Mouse (Mus musculus) spleen, embryonic (tissue): ENCODE data around the gene Pcsk2.

Source experiments
- CTCF ChIA-PET: fragments of 350-600 bp; sonication (Branson Sonifier 250); formaldehyde crosslinking; loops from one replicate; lab custom pipeline; 2022; lab: Charles Lee

The Pcsk2 gene

DNA sequence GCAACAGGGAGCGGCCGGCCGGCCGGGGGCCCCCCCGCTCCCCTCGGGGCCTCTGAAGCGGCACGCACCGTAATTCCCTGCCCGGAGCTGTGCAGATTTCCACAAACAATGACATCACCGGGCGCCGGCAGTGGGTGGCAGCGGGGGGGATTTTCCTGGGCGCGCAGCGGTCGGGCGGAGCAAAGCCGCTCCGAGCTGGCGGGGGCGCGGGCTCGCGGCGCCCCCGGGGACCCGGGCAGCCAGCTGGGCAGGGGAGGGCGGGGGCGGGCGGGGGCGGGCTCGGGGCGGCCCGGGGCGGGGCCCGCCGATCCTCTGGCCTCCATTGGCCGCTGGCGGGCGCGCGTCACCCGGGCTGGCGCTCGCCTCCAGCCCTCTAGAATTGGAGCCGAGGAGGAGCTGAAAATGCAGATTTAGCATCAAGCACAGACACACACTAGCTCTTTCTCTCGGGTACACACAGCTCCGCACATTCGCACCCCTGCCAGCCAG, at the start of gene Pcsk2:
Gene Pcsk2 (plus strand): TSS at position 399 of the 489 bp plus-strand sequence.
- CTCF ChIA-PET: no interaction called here

DNA sequence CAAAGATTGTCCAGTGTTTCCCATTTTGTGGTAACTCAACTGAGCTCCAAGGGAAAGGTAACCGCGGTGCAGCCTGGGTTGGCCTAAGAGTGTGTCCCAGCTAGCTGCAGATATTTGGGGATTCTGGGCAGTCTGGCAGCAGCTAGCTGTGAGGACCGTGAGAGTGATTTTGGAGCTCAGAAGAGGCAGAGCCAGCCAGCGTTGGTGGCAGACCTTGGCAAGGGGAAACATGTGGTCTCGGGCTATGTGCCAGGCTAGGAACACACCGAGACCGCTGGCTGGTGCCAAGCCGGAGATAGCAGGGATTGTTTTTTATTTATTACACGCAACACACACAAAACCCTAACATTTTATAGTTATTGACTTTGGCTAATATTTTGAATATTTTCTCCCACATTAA, 45.1 kb upstream of the Pcsk2 start:
- CTCF ChIA-PET: no interaction called here

GRCm38 (mm10) chr2:143501760-143502159, 44.2 kb upstream of the Pcsk2 start:
- CTCF ChIA-PET: no interaction called here

DNA sequence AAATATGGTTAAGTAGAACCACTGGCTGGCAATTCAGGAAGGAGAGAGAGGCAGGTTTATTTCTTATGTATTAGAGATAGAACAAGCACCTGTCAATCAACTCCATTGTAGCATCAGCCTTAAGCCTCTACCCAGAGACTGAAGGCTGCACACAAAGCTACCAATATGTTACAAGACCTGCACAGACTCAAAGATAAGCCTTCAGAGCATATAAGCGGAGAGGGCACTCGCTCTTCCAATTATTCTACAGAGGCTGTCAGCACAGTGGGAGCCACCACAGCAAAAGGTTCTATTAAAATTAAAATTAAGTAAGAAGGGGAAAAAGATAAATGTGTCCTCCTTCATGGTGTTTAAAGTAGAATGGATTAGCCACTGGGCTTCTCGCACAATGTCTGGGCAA, 43.8 kb upstream of the Pcsk2 start:
- CTCF ChIA-PET: no interaction called here

DNA sequence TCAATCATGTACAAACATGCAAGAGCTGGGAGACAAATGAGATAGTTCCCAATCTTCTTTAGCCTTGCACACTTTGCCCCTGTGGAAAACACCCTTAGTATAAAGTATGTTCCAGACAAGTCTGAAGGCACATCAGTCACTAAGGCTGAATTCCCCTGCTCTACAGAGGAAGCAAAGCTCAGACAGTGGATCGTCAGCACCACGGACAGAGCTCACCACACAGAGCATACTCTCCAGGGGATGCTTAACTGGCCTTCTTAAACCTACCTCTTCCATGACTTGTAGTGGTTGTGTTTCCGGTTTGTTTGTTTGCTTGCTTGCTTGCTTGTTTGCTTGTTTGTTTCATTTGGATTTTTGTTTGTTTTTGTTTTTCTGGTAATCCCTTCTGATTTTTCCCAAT, 9.5 kb upstream of the Pcsk2 start:
- CTCF ChIA-PET: no interaction called here

DNA sequence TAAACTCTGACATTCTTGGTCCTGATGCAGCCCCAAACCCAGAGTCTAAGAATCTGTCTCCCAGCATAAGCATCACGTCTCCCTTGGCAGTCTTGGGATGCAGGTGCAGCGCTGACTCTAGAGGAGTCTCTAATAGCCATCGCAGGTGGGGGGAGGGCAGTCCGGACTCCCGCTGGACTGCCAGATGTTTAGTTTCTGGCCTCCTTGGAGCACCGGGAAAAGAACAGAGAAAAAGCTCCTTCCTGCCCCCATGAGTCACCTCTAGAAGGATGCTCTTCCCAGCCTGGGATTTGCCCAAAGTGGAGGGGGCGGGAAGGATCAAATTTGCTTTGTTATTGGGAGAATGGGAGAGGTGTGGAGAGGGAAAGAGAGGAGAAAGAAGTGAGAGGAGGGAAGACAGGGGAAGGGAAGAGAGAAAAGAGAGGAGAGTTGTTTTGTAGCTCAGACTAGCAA, 631 bp upstream of the Pcsk2 start:
- CTCF ChIA-PET: no interaction called here

DNA sequence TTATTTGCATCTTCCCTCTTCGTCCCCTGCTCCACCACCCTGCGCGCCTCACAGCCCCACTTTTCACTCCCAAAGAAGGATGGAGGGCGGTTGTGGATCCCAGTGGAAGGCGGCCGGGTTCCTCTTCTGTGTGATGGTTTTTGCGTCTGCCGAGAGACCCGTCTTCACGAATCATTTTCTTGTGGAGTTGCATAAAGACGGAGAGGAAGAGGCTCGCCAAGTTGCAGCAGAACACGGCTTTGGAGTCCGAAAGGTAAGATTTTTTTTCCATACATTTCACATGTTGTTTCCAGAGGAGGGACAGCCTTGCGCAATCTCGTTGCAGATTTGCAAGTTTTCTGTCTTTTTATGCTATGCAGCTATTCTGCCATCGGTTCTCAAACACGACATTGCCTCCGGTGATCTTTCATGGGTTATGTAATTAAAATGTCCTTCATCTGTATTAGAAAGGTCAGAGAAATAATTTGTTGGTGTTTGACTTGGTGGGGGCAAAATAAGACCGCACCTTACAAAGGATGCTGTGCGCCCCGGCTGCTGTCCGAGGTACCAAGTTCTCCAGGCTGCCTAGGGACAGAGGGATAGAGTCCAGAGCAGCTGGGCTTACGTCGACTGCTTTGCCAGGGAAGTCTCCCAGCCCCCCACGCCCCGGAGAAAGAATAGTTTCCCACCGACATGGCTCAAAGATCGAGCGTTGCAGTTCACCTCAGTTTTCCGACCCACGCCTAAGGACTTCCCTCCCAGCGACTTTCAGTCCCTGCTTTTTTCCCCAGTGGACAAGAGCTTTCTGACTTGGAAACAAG, 656 bp downstream of the Pcsk2 start:
- CTCF ChIA-PET: no interaction called here

GRCm38 (mm10) chr2:143547251-143548090, 1.5 kb downstream of the Pcsk2 start:
- CTCF ChIA-PET: no interaction called here

GRCm38 (mm10) chr2:143560384-143560783, 14.4 kb downstream of the Pcsk2 start:
- CTCF ChIA-PET: no interaction called here

DNA sequence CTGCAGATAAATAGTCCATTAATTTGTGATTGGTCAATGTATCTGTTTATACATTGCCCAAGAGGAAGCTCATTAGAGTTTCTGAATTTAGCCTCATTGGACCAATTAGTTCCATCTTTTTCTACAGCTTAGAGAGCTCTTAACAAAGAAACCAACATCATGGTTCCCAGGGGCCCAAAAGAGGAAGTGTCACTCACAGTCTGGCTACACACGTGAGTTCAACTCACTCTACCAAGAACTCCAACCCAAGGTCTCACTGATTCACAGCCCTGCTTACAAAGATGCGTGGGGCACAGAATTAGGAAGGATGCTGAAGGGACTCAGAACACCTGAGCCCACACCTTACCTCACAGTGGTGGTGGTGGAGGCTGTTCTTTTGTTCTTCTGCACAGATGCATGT, 19.1 kb downstream of the Pcsk2 start:
- CTCF ChIA-PET: no interaction called here

GRCm38 (mm10) chr2:143565961-143566360, 20.0 kb downstream of the Pcsk2 start:
- CTCF ChIA-PET: no interaction called here

- CTCF ChIA-PET: no interaction called here
Observed at GRCm38 (mm10) chr2:143585341-143585740, 39.4 kb downstream of the Pcsk2 start.

- CTCF ChIA-PET: no interaction called here
Observed at GRCm38 (mm10) chr2:143590398-143590797, 44.4 kb downstream of the Pcsk2 start.

GRCm38 (mm10) chr2:143603071-143603470, 57.1 kb downstream of the Pcsk2 start:
- CTCF ChIA-PET: no interaction called here

DNA sequence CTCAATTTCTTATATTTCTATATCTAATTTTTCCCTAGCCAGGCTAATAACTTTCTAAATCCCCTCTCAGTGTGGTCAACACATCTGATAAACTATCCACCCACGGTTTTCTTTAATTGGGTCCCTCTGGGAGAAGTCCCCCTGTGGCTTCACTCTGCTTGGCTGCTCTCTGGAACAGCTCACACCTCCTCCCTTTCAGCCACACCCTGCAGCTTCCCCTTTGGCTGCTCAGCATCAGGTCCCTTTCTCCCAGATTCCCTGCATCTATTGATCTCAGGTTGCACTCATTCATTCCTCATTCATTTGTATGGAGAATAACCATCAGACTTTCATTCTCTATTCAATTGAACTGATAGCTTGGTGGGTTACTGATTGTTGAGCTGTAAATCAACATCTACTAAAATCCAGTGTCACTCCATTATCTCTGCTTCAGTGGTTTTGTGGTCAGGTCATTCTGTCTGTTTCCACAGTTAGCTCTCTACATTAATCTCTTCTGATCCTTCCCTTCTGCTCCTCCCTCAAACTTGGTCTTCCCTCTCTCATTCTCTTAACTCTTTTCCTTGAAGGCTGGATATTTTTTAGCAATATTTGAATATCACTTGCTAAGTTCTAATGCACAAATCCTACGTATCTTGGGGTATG, 58.0 kb downstream of the Pcsk2 start:
- CTCF ChIA-PET: no interaction called here

DNA sequence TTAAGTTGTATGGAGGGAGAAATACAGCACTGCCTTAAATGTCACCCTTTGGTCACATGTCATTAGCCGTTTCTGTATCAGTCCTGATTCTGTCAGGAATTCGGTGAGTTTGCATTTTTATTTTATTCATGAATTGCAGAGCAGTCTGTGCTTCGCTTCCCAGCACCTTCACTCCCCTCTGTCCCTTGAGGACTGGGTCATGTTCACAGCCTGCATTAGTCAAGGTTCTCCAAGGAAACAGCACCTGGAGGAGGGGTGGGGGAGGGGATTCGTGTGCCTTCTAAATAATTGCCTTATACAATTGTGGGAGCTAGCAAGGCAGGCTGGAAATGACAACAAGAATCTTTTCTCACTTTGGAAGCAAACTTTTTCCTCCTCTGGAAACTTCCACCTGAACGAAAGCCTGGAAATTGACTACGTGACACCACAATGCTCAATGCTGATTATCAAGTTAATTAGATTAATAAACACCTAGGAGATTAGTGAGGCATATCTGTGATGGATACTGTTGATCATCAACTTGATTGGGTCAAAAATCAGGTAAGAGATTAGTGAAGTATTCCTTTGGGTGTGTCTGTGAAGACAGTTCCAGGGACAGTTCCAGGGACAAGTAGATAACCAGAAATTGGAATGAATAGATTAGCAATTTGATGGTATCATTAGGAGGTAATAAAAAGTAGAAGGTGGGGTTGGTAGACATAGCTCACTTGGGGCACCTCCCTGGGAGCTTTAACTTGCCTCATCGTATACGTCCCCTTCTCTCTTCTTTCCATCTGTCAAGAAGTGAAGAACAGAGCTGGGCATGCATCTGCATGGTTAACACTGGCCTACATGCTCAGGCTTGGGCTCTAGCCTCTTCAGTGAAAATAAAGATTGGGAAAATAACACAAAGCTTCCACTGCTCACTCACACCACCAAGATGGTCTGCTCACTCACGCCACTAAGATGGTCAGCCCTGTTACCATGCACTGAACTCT, 64.7 kb downstream of the Pcsk2 start:
- CTCF ChIA-PET: no interaction called here

- CTCF ChIA-PET: no interaction called here
Observed at GRCm38 (mm10) chr2:143613466-143613865, 67.5 kb downstream of the Pcsk2 start.

DNA sequence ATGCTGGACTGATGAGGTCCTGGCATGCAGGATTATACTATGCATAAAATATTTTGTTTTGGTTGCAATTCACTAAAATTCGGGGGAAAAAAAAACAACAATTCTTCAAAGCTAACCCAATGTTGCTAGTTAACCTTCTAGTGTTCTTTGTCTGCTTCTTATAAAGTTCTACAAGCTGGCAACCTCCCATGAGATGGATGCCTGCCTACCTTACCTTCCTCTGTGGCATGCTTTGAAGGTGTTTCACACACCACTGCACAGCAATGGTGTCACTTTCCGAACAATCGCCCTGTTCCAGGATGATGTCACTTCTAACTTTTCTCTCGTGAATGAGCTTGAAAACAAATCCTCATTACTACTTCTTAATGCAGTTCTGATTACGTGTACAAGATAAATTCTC, 68.8 kb downstream of the Pcsk2 start:
- CTCF ChIA-PET: no interaction called here

DNA sequence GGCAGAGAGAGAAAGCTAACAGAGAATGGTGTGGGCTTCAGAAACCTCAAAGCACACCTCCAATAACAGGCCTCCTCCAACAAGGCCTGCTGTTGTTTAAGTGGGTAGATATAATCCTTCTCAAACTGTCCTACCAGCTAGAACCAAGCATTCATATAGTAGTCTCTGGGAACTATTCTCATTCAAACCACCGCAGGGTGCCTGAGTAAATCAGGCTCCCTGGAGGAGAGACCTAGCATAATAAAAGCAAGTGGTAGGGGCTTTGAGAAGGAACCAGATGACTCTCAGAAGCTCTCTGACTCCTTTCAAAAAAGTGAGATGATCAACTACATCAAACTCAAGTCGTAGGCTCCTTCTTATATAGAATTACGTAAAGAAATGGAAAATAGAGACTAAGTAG, 75.0 kb downstream of the Pcsk2 start:
- CTCF ChIA-PET: no interaction called here

- CTCF ChIA-PET: no interaction called here
Observed at GRCm38 (mm10) chr2:143623916-143624315, 78.0 kb downstream of the Pcsk2 start.

DNA sequence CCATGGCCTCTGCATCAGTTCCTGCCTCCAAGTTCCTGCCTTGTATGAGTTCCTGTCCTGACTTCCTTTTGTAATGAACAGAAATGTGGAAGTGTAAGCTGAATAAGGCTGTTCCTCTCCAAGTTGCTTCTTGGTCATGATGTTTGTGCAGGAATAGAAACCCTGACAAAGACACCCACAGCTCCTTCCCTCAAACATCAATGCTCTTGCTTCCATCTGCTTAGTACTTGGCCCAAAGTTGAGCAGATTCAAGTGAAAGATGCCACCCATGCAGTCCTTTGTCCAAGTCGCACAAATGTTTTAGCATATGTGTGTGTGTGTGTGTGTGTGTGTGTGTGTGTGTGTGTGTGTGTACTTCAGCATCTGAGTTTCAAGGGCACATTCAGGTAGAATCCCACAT, 97.3 kb downstream of the Pcsk2 start:
- CTCF ChIA-PET: no interaction called here
